Mouse (Mus musculus): ENCODE data around the gene Ifit3b.
A peak's percentile ranks its signal among the peaks of the same experiment; 100 is the strongest.
"Not testable (repeated sequence)": the region's sequence is repeated elsewhere in the genome, so short reads cannot be mapped to it uniquely, and the experiment has no call there.

Gene Ifit3b

DNA sequence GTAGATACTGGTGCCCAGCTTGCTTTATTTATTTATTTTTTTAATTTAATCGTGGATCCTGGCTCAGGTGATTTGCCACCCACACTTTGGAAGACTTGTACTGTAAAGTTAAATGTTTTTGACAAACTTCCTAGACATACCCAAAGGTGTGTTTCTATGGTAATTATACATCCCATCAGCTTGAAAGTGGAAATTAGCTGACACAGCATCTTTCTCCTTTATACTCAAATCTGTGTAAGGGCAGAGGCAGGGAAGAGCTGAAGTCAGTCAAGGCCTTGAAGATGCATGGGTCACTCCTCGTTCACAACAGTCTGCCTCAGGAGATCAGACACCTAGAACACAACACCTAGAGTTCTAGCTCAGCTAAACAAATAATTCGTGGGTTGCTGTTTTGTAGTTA is 2.3 kb downstream of the Ifit3b start:
- DNase-seq, result not testable (repeated sequence)

DNA sequence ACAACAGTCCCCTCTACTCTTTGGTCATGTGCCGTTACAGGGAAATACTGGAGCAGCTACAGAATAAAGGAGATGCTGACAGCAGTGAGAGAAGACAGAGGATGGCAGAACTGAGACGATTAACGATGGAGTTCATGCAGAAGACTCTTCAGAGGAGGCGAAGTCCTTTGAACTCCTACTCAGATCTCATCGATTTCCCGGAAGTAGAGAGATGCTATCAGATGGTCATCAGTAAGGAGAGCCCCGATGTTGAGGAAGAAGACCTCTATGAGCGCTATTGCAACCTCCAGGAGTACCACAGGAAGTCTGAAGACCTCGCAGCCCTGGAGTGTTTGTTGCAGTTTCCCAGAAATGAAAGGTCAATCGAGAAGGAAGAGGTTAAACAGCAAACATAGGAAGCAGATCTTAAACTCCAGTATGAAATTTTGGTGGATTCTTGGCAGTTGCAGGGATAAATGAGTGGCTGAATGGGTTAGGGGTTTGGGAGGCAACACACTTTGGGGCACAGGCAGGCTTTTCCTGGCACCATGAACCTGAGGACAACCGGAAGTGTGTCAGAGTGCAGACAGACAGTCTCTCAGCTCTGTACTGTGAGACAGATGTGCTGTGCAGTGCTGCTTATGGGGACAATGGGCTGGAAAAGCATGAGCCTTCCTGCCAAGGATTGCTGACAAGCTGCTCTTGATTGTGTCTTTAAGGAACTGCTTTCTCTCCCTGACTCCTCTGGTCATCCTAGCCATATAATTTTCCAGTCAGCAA is 4.7 kb downstream of the Ifit3b start:
- not testable (repeated sequence) for DNase-seq

DNA sequence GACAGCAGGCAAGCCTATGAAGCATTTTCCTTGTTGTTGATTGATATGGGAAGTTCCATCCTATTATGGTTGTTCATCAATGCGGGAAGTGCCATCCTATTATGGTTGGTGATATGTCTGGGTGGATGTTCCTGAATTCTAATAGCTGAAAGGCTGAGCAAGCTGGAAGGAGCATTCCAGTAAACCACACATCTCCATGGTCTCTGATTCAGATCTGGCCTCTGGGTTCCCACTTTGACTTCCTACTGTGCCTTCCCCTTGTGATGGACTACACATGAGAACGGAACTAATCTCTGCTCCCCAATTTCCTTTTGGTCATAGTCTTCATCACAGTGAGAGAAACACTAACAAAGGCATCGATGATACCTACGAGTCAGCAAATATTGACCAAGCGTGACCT is 13.1 kb downstream of the Ifit3b start:
- no peak for DNase-seq

DNA sequence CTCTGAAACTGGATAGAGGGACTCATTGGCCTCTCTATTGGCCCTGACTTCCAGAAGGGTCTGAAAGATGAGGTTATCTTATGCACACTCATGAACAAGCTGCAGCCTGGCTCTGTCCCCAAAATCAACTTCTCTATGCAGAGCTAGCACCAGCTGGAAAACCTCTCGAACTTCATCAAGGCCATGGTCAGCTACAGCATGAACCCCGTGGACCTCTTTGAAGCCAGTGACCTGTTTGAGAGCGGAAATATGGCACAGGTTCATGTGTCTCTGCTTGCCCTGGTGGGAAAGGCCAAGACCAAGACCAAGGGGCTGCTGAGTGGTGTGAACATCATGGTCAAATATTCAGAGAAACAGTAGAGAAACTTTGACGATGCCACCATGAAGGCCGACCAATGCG is 16.0 kb downstream of the Ifit3b start:
- DNase-seq, result no peak

DNA sequence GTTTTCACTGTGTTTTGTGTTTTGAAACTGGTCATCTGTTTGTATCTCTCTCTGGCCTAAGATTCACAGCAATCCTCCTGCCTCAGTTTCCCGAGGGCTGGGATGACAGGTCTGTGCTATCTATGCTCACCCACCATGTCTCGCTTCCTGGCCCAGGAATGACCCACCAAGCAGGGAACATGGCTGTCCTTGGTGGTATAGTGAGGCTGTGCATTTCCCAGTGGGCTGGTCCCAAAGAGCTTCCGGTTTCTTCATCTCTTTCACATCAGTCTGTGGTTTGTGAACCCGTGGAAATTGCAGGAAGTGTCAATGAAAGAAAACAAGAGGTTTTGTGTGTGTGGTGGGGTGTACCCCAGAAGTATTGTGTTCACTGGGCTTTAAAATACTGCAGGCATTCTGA is 16.9 kb downstream of the Ifit3b start:
- DNase-seq, result no peak

DNA sequence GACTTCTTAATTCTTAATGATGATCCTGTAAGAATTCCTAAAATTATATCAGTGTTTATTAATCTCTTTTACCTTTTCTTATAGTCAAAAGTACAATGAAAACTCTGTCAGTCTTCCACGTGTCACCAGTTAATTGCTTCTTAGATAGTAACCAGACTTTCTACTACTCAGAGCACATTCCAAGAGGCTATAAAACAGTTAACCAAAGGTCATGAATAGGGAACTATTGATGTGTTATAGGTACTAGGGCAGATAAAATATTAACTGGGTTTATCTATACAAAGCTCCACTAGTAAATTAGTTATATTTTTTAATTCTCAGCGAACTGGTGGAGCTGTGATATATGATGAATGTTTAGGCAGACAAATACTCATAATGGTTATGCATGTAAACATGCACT is 19.7 kb downstream of the Ifit3b start:
- no peak for DNase-seq

DNA sequence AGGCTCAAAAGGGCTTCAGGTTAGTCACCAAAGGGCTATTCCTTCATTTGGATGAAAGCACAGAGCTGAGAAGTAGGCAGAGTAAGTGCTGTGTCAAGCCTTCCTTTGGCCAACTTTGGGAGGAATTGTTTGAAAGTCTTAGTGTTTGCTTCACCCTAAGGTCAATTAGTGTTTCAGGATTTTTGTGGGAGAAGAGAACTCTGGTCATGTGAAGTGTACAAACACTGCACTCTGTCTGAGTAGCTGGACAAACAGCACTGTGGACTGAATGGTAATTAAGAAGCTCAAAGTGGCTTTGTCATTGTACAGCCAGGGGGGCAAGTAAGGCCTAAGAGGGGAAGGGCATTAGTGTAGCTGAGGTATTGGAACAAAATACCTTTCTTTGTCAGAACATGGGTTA is 23.7 kb downstream of the Ifit3b start:
- no peak for DNase-seq

DNA sequence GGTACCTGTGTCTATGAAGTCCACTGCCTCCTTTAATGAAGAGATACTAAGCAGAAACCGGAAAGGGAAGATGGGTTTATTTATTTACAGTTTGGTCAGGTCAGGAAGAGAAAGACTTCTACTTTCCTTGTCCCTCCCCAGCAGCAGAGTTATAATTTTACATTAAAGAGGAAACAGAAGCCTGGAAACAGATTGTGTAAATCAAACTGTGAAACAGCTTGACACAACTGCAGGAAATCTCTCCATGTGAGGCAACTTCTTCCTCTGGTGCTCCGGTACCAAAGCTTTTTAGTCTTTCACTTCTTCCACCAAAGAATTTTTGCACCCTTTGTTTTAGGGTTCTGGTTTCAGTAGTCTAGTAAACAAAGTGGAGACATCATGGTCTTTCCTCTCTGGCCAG is 25.7 kb downstream of the Ifit3b start:
- DNase-seq, result no peak

DNA sequence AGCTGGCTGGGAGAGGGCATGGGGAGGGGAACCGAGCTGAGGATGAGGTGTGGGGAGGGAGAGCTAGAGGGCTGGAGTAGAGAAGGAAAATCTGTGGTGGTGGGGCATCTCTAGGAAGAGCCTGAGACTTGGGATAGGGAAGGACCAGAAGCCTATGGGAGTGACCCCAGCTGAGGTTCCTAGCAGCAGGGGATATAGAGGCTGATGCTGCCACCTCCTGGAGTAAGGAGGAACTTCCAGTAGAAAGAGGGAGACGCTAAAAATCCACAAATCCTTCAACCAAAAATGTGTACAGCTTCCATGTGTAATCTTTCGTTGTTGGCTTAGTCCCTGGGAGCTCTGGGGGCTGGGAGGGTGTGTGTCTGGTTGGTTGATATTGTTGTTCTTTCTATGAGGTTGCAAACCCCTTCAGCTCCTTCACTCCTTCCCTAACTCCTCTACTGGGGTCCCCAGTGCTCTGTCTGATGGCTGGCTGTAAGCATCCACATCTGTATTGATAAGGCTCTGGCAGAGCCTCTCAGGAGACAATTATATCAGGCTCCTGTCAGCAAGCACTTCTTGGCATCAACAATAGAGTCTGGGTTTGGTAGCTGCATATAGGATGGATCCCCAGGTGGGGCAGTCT is 29.3 kb downstream of the Ifit3b start:
- peak; percentile 8 for DNase-seq

DNA sequence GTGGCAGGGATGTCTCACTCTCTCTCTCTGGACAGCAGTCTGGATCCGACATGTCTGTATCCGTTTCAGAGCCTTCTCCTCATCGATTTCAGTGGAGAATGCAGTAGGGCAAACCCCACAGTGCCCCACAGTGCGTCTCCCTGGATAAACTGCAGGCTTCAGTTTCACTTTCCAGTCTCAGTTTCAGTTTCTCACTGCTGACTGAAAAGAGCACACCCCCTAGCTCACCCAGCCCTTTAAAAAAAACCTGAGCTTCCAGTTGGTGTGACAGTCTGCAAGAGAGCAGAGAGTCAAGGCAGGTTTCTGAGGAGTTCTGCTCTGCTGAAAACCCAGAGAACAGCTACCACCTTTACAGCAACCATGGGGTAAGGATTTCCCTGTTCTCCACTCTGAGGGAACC is 32.9 kb downstream of the Ifit3b start, which contains the start of the genes Ifit1bl2 and Ifit1:
TSS of gene Ifit1bl2 (minus strand) at position 121 of the 400 bp plus-strand sequence.
TSS of gene Ifit1 (plus strand) at position 249 of the 400 bp plus-strand sequence.
- no peak for DNase-seq

DNA sequence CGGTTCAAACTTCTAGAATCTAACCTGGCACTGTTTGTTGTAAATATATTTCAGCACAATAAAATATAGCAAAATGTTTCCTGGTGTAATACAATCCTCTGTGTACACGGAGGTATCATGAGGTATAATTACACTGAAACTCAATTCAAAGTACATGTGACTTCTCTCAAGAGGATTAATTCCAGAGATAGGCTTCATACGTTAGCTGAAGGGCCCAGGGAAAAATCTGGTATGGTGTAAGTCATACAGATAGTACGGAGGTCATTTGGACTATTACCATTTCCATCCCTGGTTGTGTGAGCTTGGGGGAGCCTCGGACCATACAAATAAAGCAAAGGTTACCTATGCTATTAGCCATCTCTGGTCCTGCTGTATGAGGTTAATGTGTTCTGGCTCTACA is 34.8 kb downstream of the Ifit3b start:
- DNase-seq, result no peak

DNA sequence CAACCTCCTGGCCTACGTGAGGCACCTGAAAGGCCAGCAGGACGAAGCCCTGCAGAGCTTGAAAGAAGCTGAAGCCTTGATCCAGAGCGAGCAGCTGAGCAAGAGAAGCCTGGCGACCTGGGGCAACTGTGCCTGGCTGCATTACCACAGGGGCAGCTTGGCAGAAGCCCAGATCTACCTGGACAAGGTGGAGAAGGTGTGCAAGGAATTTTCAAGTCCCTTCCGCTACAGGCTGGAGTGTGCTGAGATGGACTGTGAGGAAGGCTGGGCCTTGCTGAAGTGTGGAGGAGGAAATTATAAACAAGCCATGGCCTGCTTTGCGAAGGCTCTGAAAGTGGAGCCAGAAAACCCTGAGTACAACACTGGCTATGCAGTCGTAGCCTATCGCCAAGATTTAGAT is 39.9 kb downstream of the Ifit3b start:
- DNase-seq, result not testable (repeated sequence)

DNA sequence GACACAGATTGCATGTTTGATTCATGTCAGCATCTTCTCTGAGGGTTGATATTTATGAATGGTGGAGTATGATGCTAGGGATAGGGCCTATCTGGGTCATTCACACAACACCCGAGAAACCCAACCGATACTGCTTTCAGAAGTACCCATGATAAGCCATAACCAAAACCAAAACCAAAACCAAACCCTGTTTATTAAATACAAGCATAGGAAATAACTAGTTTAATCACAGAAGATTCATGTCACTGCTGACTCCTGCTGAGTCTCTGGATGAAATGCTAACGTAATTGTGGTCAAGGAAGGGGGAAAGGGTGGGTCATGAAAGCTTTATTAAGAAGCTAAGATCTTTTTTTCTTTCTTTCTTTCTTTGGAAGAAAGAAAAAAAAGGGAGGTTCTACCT is 42.5 kb downstream of the Ifit3b start:
- DNase-seq, result no peak

DNA sequence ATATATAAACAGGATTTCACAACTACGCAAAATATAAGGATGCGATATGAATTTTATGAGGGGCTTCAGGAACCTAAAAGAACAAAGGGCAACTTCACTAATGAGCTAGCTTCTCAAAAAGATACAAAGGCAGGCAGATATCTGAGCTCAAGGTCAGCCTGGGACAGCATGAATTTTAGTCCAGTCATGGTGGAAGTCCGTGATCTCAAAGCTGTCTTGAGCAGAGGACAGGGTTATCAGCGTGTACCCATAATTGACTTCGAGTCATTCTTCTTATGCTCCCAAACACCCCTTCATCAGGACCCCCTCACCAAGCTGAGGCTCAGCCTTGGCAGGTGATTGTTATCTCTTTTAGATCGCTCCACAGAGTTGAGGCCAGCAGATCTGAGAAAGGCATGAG is 43.2 kb downstream of the Ifit3b start:
- DNase-seq, result no peak

DNA sequence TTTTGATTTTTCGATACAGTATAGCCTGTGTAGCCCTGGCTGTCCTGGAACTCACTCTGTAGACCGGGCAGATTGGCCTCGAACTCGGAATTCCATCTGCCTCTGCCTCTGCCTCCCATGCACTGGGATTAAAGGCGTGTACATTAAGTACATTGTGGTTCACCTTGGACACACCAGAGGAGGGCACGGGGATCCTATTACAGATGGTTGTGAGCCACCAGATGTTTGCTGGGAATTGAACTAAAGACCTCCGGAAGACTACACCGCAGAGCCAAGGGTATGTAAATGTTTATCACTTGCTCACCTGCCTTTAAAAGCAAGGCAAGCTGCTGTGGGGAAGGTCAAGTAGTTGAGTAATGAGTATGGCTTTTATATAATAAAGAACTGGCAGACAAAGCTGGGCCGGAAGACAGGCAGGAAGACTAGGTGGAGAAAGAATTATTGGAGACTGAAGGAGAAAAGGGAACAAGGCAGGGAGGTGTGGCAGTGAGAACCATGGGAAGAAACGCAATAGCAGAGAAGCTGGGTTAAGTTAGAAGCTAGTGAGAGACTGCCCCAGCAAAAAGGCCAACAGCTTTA is 47.5 kb downstream of the Ifit3b start:
- no peak for DNase-seq

DNA sequence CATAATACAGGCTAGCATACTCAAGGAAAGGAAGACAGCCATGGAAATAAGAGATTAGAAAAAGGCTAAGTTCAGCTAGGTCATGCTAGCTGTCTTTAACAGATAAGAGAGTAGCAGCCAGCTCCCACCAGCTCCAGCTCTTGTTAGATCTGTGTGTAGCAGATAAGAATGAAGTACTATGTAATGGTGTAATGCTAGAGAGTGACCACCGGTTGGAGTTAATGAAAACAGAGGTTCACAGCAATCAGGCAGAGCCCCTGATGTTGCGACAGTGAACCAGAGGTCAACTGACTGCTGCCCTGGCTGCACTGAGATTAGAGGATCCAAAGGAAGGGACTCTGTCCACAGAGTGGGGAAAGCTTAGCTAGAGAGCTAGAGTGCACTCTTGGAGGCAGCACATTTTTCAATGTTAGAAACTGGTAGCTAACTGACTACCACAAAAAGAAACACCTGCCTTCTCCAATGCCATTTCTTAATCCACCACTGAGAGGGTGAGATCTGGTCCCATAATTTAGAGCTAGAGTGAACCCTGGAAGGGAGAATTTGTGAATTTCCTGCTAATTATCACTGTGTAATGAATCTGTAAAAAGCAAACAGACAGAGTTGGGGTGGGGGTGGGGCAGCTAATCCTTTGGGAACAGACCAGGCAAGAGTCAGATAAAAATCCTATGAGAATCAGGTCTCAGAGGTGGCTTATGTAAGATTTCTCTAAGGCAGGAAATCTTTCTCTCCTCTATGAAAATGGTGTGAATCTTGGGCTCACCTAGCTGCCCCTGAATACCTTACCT is 48.9 kb downstream of the Ifit3b start:
- no peak for DNase-seq

DNA sequence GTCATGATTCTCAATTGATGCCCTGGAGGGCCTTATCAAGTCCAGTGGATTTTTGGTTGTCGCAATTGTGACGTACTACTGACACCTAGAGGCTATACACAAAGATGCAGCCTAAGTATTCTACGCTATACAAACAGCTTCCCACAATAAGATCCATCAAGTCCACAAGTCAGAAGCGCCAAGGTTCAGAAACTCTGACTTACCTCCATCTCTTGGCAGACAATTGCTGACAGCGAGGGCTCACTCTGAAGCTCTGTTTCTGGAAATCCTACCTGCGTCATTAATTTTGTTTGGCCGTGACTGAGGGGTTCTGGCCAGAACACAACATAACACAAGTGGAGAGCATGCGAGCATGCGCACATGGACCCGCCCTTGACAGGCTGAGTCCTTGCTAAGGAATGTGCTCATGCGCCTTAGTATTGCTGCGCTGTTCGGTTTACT is 54.3 kb downstream of the Ifit3b start:
- DNase-seq, result peak; percentile 34

DNA sequence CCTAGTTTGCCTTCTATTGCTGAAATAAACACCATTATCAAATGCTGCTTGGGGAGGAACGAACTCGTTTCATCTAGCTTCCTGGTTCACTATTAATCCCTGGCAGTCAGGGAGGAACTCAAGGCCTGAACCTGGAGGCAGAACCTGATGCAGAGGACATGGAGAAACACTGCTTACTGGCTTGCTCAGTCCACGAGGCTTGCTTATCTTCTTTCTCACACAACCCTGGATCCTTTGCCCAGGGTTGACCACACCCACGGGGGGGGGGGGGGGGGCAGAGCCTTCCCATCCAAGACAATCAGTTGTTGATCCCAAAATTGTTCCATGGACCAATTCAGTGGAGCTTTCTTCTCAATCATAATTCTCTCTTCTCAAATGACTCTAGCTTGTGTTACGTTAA is 55.0 kb downstream of the Ifit3b start:
- no peak for DNase-seq

Measured in cerebellum, adult 8-10 months (tissue).